Mouse (Mus musculus) forebrain, embryonic 16.5 days (tissue): Measurements from ENCODE around the gene Plin3. TPM values are rescaled to one million over a fixed set of nuclear protein-coding genes. Genes with fewer than 3 reads are reported as not detected.

ENCODE experiments used
- ATAC-seq: fragments of 200-750 bp; cut with Nextera tagmentation; 2 replicates; pipeline ENCODE4 v1.8.0; 2017; ENCODE audit warnings: mild to moderate bottlenecking, moderate library complexity
- H3K27ac ChIP-seq: fragments of 300-500 bp; sonication (generic); 2 replicates; pipeline ENCODE4 v1.5.1; 2014; ENCODE audit warnings: low read length, control low read depth
- H3K27me3 ChIP-seq: fragments of 300-500 bp; sonication (generic); replicated peaks from 2 replicates; pipeline ENCODE4 v1.6.1; 2014; ENCODE audit warnings: low read length; ENCODE audit not compliant: control insufficient read depth, insufficient read depth
- H3K36me3 ChIP-seq: fragments of 300-500 bp; sonication (generic); 2 replicates; pipeline ENCODE4 v1.6.1; 2014; ENCODE audit not compliant: control insufficient read depth, insufficient read depth
- H3K4me1 ChIP-seq: fragments of 300-500 bp; sonication (generic); replicated peaks from 2 replicates; pipeline ENCODE4 v1.6.1; 2014; ENCODE audit warnings: low read length; ENCODE audit not compliant: control insufficient read depth, insufficient read depth
- H3K4me2 ChIP-seq: fragments of 300-500 bp; sonication (generic); 2 replicates; pipeline ENCODE4 v1.6.1; 2014; ENCODE audit warnings: mild to moderate bottlenecking, low read length, control low read depth
- H3K4me3 ChIP-seq: fragments of 300-500 bp; sonication (generic); replicated peaks from 2 replicates; pipeline ENCODE4 v1.5.1; 2014; ENCODE audit warnings: mild to moderate bottlenecking, low read length, control low read depth
- H3K9ac ChIP-seq: fragments of 300-500 bp; sonication (generic); replicated peaks from 2 replicates; pipeline ENCODE4 v1.6.1; 2014; ENCODE audit warnings: low read depth, low read length, control low read depth
- H3K9me3 ChIP-seq: fragments of 300-500 bp; sonication (generic); 2 replicates; pipeline ENCODE4 v1.6.1; 2016; ENCODE audit warnings: low read length; ENCODE audit not compliant: control insufficient read depth
- WGBS: fragments of 180-500 bp; shearing (Covaris S2); extraction: QIAGEN DNeasy Blood & Tissue Kit; methylation state at CpG from one replicate; pipeline ENCODE4 v1.1.7; 2014; 5-methylcytosine and 5-hydroxymethylcytosine counted together
- polyA plus RNA-seq: library from polyadenylated mRNA; unstranded; fragments of >200 nt; fragmentation: Nextera tagmentation; extraction: Ambion mirVana; gene quantifications from 2 replicates; pipeline ENCODE4 v1.2.1, GENCODE M21; 2015

The Plin3 gene
- polyA plus RNA-seq, 1 experiment from 2014 or later, result 9.3 TPM

DNA sequence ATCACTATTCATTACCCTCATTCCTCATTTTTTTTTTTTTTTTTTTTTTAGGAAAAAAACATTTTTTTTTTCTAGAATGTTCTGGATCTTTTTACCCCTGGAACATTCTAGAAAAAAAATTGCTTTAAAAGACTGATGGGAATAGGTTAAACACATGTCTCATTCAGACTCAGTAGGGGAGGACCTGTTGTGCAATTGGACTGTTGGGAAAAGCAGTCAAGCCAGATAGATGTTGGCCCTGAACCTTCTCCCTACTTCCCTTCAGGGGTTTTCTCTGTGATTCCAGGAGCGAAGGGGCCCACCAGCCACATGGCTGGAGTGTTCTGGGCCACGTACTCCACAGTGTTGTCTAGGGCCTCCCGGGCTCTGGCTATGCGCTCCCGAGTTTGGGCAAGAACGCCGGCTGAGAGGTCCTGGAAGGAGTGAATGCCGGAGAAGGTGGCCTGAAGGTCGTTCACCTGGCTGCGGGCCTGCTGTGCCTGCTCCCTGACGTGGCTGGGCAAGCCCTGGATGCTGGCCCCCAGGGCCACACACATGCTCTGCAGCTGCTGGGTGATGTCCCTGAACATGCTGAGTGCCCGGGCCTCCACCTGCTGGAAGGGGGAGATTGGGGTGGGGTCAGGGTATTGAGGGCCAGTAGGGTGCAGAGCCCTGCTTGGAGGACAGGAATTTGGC, 13.1 kb downstream of the Plin3 start:
- H3K9ac ChIP-seq, result no peak overlapping the region
- no peaks in the 10 kb centered on the region for H3K36me3 ChIP-seq
- ATAC-seq, result no peak
- peaks cover 11% of the 10 kb centered on the region for H3K4me1 ChIP-seq
- WGBS, result 94% methylated on average over 12 of the region's 12 CpGs
- H3K4me3 ChIP-seq, result no peak overlapping the region
- H3K27me3 ChIP-seq, result no peaks in the 10 kb centered on the region
- no peaks in the 10 kb centered on the region for H3K9me3 ChIP-seq
- no peak overlapping the region for H3K27ac ChIP-seq
- H3K4me2 ChIP-seq, result no peak overlapping the region

DNA sequence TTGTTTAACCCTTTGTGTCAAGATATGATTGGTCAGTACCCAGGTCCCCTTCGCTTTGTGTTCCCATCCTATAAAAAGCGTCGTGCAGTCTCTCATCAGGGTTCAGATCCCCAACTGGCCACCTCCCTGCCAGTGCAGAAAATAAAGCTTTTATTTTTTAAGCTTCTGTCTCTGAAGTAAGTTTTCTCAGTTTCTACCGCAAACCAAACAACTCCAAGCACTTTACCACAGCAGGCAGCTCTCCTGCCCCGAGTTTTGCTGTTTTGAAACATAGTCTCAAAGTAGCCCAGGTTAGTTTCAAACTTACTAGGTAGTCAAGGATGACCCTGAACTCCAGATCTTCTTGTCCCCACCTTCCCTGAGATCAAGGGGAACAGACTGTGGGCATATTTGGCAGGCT, 14.3 kb downstream of the Plin3 start:
- Histone ChIP-seq H3K4me3 (no peak overlapping the region), H3K36me3 (no peaks in the 10 kb centered on the region), H3K27ac (no peak overlapping the region), H3K27me3 (no peaks in the 10 kb centered on the region), H3K4me2 (no peak overlapping the region), H3K9me3 (no peaks in the 10 kb centered on the region), H3K9ac (no peak overlapping the region), H3K4me1 (peaks cover 11% of the 10 kb centered on the region)
- ATAC-seq, result no peak
- 94% methylated on average over 5 of the region's 5 CpGs for WGBS

DNA sequence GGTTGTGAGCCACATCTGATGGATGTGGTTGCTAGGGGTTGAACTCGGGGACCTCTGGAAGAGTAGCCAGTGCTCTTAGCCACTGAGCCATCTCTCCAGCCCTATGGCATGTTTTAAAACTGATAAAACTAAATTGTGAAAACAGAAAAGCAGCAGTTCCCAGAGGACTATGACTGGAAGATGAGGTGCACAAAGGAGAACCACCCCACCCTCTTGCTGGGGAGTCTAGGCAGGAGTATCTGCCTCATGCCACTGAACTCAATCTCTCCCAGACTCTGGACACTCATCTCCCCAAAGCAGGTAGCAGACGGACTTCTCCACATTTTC, 15.1 kb downstream of the Plin3 start:
- Histone ChIP-seq H3K4me1 (peaks cover 11% of the 10 kb centered on the region), H3K9ac (no peak overlapping the region), H3K4me3 (no peak overlapping the region), H3K36me3 (no peaks in the 10 kb centered on the region), H3K27me3 (no peaks in the 10 kb centered on the region), H3K4me2 (no peak overlapping the region), H3K9me3 (no peaks in the 10 kb centered on the region), H3K27ac (no peak overlapping the region)
- no peak for ATAC-seq
- WGBS, result 50% methylated on average over 2 of the region's 2 CpGs

DNA sequence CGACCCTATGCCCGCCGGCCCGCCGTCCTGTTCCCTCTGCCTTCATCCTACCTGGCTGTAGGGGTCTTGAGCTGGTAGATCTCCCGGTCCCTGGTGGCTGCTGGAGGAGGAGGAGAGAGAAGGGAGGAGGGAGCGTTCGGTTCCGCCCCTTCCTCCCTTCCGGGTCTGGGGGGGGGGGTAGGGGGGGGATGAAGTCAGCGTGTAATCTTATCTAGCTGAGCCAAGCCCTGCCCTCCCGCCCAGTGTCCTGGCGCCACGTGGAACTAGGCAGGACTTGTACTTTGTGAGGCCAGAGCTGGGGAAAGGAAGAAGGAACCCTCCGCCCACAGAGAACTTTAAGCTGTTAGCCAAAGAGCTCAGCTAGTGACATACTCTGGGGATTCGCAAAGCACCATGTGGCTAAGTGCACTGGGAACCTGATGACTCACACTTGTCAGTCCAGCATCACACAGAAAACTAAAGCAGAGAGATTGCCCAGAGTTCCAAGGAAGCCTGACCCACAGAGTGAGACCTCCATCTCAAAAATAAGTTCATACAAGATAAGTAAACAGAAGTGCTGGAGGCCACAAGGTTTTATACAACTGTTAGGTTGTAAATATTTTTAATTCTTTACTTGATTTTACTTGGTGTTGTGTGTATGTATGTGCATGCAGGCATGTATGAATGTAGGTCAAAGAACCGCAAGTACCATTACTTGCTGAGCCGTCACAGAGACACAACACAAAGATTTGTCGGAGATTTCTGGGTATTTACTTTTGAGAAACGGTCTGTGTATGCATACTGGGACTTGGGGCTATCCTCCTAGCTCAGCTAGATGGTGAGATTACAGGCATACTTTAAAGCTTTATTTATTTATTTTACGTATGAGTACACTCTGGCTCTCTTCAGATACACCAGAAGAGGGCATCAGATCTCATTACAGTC, 15.8 kb downstream of the Plin3 start, which contains the start of gene Ticam1:
Gene Ticam1, minus strand, starts transcription at position 144 of the 924 bp plus-strand sequence.
- peaks cover 11% of the 10 kb centered on the region for H3K4me1 ChIP-seq
- peak; percentile 80 for ATAC-seq
- H3K4me2 ChIP-seq, result peak within 1 kb of the TSS; percentile 87
- H3K27ac ChIP-seq, result peak within 1 kb of the TSS; percentile 33; the same call in 1 of the 2 replicates
- peak within 1 kb of the TSS; percentile 73 for H3K9ac ChIP-seq
- no peaks in the 10 kb centered on the region for H3K9me3 ChIP-seq
- peak within 1 kb of the TSS; percentile 54 for H3K4me3 ChIP-seq
- no peaks in the 10 kb centered on the region for H3K36me3 ChIP-seq
- H3K27me3 ChIP-seq, result no peaks in the 10 kb centered on the region
- 8% methylated on average over 16 of the region's 21 CpGs for WGBS

DNA sequence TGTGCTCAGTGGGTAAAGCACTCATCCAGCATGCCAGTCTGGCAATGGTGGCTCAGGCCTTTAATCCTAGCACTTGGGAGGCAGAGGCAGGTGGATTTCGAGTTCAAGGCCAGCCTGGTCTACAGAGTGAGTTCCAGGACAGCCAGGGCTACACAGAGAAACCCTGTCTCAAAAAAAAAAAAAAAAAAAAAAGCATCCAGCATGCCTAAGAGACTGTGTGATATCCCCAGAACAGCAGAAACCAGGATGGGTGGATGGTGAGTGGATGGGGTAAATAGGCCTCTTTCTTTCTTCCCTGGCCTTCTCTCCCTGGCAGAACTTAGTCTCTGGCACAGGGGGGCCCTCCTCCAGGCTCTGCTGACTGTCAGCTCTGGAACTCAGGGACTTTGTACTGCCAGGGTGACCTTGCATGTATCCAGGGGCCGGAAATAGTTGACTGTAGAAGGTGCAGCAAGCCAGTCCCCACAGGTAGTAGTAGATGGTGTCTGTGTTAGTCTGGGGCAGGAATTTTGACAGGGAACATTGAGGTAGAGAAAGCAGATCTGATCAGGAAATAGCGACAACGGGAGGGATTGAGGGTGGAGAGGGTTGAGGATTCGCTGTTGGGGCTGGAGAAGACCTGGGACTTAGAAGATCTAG, 16.7 kb downstream of the Plin3 start:
- H3K4me2 ChIP-seq, result peak overlapping the region; percentile 87
- ATAC-seq, result peak; percentile 8; the same call in 1 of the 2 replicates
- H3K4me1 ChIP-seq, result peaks cover 11% of the 10 kb centered on the region
- WGBS, result 29% methylated on average over 5 of the region's 5 CpGs
- H3K9ac ChIP-seq, result peak overlapping the region; percentile 73
- no peaks in the 10 kb centered on the region for H3K36me3 ChIP-seq
- H3K27me3 ChIP-seq, result no peaks in the 10 kb centered on the region
- H3K4me3 ChIP-seq, result peak overlapping the region; percentile 54
- H3K9me3 ChIP-seq, result no peaks in the 10 kb centered on the region
- no peak overlapping the region for H3K27ac ChIP-seq

DNA sequence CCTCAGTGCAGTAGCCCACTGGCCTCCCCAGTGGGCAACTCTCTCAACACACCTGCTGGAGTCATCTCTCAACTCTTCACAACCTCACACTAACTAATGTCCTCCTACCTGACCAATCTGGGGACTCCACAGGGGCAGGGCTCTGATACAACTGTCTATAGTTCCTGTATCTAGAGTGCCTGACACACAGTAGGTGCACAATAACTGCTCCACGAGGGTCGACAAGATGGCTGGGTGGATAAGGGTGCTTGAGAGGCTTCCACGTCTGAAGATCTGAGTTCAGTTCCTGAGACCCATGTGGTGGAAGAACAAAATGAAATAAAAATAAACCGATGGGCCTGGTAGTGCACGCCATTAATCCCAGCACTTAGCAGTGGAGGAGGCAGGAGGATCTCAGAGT, 18.7 kb downstream of the Plin3 start:
- no peak for ATAC-seq
- Histone ChIP-seq H3K27ac (no peak overlapping the region), H3K4me1 (peaks cover 16% of the 10 kb centered on the region), H3K4me3 (no peak overlapping the region), H3K27me3 (no peaks in the 10 kb centered on the region), H3K36me3 (no peaks in the 10 kb centered on the region), H3K4me2 (no peak overlapping the region), H3K9ac (no peak overlapping the region), H3K9me3 (no peaks in the 10 kb centered on the region)
- 89% methylated on average over 5 of the region's 5 CpGs for WGBS

DNA sequence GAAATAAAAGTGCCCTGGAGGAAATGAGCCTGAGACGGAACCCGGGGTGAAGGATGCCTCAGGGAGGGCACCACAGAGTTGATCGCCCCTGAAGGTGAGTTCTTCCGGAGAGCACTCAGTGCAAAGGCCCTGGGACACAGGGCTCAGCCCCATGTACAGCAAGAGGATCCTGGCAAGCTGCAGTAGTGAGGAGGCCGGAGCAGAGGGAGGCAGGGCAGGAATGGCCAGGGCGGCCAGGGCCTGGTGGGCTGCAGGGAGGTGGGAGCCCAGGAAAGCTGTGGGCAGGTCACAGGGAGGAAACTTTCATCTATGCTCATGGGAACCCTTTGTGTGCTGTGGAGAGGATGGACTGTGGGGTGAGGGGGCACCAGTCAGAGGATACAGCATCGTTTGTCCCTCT, 19.2 kb downstream of the Plin3 start:
- H3K36me3 ChIP-seq, result no peaks in the 10 kb centered on the region
- no peaks in the 10 kb centered on the region for H3K9me3 ChIP-seq
- no peak for ATAC-seq
- peaks cover 19% of the 10 kb centered on the region for H3K4me1 ChIP-seq
- no peak overlapping the region for H3K27ac ChIP-seq
- no peak overlapping the region for H3K4me2 ChIP-seq
- no peak overlapping the region for H3K9ac ChIP-seq
- H3K4me3 ChIP-seq, result no peak overlapping the region
- 88% methylated on average over 7 of the region's 7 CpGs for WGBS
- H3K27me3 ChIP-seq, result no peaks in the 10 kb centered on the region

DNA sequence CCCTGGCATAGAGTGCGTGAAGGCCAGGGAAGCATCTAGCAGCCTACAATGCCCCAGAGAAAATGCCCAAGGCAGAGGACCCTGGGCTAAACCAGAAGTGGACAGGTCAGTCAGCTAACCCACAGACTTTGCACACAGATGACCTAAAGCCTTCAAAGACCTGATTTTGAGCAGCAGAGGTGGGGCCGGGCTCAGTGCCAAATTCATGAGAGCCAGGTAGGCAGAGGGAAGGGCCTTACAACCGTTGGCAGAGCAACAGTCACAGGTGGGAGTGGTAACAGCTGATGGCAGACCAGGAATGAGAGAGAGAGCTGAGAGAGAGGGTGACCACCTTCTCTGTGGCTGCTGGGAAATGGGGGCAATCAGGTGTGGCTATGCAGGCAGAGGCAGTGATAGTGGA, 20.0 kb downstream of the Plin3 start:
- no peak overlapping the region for H3K4me3 ChIP-seq
- no peak overlapping the region for H3K27ac ChIP-seq
- no peaks in the 10 kb centered on the region for H3K9me3 ChIP-seq
- H3K27me3 ChIP-seq, result no peaks in the 10 kb centered on the region
- H3K36me3 ChIP-seq, result no peaks in the 10 kb centered on the region
- H3K4me2 ChIP-seq, result no peak overlapping the region
- H3K9ac ChIP-seq, result no peak overlapping the region
- WGBS, result 75% methylated on average over 3 of the region's 3 CpGs
- peaks cover 19% of the 10 kb centered on the region for H3K4me1 ChIP-seq
- ATAC-seq, result no peak

DNA sequence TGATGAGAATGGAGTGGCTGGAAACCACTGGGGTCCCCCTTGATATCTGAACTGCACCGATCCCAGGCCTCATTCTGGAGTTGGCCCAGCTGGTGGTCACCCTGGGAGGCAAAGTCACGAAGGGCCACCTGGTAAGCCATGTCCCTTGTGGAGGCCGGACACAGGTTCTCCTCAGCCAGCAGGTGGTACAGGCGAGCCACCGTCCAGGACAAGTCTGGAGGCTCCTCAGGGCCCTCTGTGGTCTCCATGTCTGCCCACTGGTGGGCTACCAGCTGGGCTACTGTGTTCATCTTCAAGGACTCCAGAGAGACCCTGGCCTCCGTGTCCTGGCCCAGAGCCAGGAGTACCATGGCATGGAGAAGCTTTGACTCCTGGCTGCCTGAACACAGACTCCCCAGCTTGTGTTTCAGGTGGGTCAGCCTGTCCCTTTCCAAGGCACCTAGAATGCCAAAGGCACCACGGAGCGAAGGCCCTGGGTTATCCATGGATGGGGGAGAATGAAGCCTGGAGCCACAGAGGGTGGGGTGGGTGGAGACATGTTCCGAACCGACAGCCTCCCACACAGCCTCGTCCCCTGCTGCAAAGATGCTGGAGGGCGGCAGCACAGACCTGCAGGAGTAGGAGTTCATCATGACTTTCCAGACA, 20.9 kb downstream of the Plin3 start:
- ATAC-seq, result no peak
- Histone ChIP-seq H3K9ac (no peak overlapping the region), H3K9me3 (no peaks in the 10 kb centered on the region), H3K27me3 (no peaks in the 10 kb centered on the region), H3K4me1 (peaks cover 16% of the 10 kb centered on the region), H3K27ac (no peak overlapping the region), H3K36me3 (no peaks in the 10 kb centered on the region), H3K4me2 (no peak overlapping the region), H3K4me3 (no peak overlapping the region)
- WGBS, result 86% methylated on average over 12 of the region's 12 CpGs
